29 mouse cellular contexts compared by ENCODE assay signal in the genomic region with DNA sequence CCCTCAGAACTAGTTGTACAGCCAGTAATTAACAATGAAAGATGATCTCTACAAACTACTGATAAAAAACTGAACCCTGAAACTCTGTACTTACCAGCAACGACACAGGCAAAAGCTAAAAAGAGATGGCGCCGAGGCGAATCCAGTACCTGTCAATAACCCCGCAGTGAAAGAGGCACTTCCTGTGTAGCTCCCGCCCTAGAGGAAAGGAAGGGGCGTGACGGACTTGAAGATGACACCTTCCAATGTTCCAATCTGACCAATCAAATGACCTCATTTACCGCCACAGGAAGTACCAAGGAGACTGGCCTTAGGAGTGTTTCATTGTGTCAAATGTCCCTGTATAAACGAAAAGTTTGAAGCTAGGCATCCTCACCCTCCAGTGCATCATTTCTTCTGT. TPM values are rescaled to one million over a fixed set of nuclear protein-coding genes. Genes with fewer than 3 reads are reported as not detected.
A peak's percentile ranks its signal among the peaks of the same experiment; 100 is the strongest.
DNase-seq lines count a peak whose midpoint lies in the region; ATAC-seq lines count a peak whose summit lies in the region.
"Had no signal": no experiment of that assay in that cellular context is flagged by ENCODE, and none has a peak within 500 bp of the region (broad histone marks: within the 10 kb centered on the region; RNA-seq: fewer than 3 reads in every experiment).

Gene Cox7b2, minus strand, starts transcription at position 127 of the 400 bp plus-strand sequence.

- H3K36me3 ChIP-seq in hindbrain, embryonic 12.5 days = no peaks in the 10 kb centered on the region
- H3K36me3 ChIP-seq: embryonic facial prominence, embryonic 13.5 days; embryonic facial prominence, embryonic 15.5 days; forebrain, embryonic 10.5 days; forebrain, embryonic 12.5 days; G1E had no signal

- H3K9me3 ChIP-seq in hindbrain, embryonic 12.5 days (replicated peaks) = 0 out of 2 replicates have a peak, but pooled peaks cover 3% of the 10 kb centered on the region
- H3K9me3 ChIP-seq: embryonic facial prominence, embryonic 13.5 days; embryonic facial prominence, embryonic 15.5 days; forebrain, embryonic 10.5 days; forebrain, embryonic 12.5 days; G1E had no signal

- no peak for ATAC-seq in hindbrain, embryonic 12.5 days (ENCODE audit: low FRiP score)
- ATAC-seq: forebrain, embryonic 14.5 days; forebrain, embryonic 16.5 days had no signal

- intact Hi-C loops in heart, postnatal 14 days (cut with DNase I) = no loop called here
- intact Hi-C loops in left cerebral cortex, postnatal 36 days (cut with DNase I) = loop anchor here (10.0 kb wide), 1 partner anchor 547 kb away; no protein-coding TSS in a partner anchor

- no peak within 1 kb of the TSS for H3K4me2 ChIP-seq in hindbrain, embryonic 12.5 days (replicated peaks)
- H3K4me2 ChIP-seq: embryonic facial prominence, embryonic 13.5 days; embryonic facial prominence, embryonic 15.5 days; forebrain, embryonic 12.5 days had no signal

- no peaks in the 10 kb centered on the region for H3K4me1 ChIP-seq in hindbrain, embryonic 12.5 days
- H3K4me1 ChIP-seq: embryonic facial prominence, embryonic 13.5 days; embryonic facial prominence, embryonic 15.5 days; forebrain, embryonic 10.5 days; forebrain, embryonic 12.5 days had no signal

- no peak within 1 kb of the TSS for H3K4me3 ChIP-seq in hindbrain, embryonic 12.5 days
- H3K4me3 ChIP-seq: embryonic facial prominence, embryonic 13.5 days; embryonic facial prominence, embryonic 15.5 days; erythroblast, embryonic 14.5 days; forebrain, embryonic 10.5 days; forebrain, embryonic 12.5 days had no signal

- H3K9ac ChIP-seq in hindbrain, embryonic 12.5 days = no peak within 1 kb of the TSS
- H3K9ac ChIP-seq: embryonic facial prominence, embryonic 13.5 days; embryonic facial prominence, embryonic 15.5 days; forebrain, embryonic 12.5 days had no signal

- H3K27me3 ChIP-seq in hindbrain, embryonic 12.5 days = no peaks in the 10 kb centered on the region
- H3K27me3 ChIP-seq: embryonic facial prominence, embryonic 13.5 days; embryonic facial prominence, embryonic 15.5 days; forebrain, embryonic 12.5 days had no signal

- WGBS in hindbrain, embryonic 12.5 days = 96% methylated on average over 10 of the region's 10 CpGs

- DNase-seq in heart, adult 11 months = peak; percentile 75
- no peak for DNase-seq in heart, postnatal 14 days
- DNase-seq in 416B (ENCODE audit: low read depth) = peak; percentile 10
- peak; percentile 83 for DNase-seq in MN1 (ENCODE audit: low spot score)
- DNase-seq in ZHBTc4 (ENCODE audit: low read depth, low spot score) = peak; percentile 49
- DNase-seq in layer of hippocampus, postnatal 36 days = no peak
- DNase-seq in left cerebral cortex, postnatal 36 days (ENCODE audit: low spot score in 2 of 2) = no peak
- DNase-seq: adrenal gland, adult 2 months; adrenal gland, postnatal 10 days; adrenal gland, postnatal 25 days; cerebellum, adult 11 months; cerebellum, adult 18-20 months; cerebellum, adult 8-10 months; cerebellum, adult 9-11 months; cerebellum, postnatal 14 days; cerebellum, postnatal 36 days; embryo, embryonic 11 days had no signal

- H3K27ac ChIP-seq in hindbrain, embryonic 12.5 days = no peak within 1 kb of the TSS
- H3K27ac ChIP-seq: embryonic facial prominence, embryonic 13.5 days; embryonic facial prominence, embryonic 15.5 days; forebrain, embryonic 10.5 days; forebrain, embryonic 12.5 days had no signal

RNA-seq across cellular contexts. Expression of gene Cox7b2, which starts in this region (rescaled TPM):
- total RNA-seq in heart, postnatal 14 days (2021) = not detected
- total RNA-seq in layer of hippocampus, postnatal 36 days (2021) = not detected
- not detected for total RNA-seq in left cerebral cortex, postnatal 36 days (2021)
- not detected in 2 replicates for polyA plus RNA-seq in hindbrain, embryonic 12.5 days (2016; fragmentation: Nextera tagmentation; extraction: Ambion mirVana)
- total RNA-seq: adrenal gland, adult 2 months; adrenal gland, postnatal 10 days; adrenal gland, postnatal 25 days; adrenal gland, postnatal 4 days; common myeloid progenitor, adult 5-6 weeks; G1E had no signal
- polyA plus RNA-seq: adrenal gland, adult 2 months; embryonic facial prominence, embryonic 11.5 days; embryonic facial prominence, embryonic 13.5 days; embryonic facial prominence, embryonic 15.5 days; erythroblast, embryonic 14.5 days; forebrain, embryonic 12.5 days; G1E had no signal

Comparison
In these comparisons a context has a peak if more than half of its experiments do, and no peak if none do; other contexts are left out.
1. DNase-seq: peak in heart, adult 11 months (single experiment), 416B (single experiment), MN1 (single experiment) and ZHBTc4 (single experiment); none in heart, postnatal 14 days (0 of 2), layer of hippocampus, postnatal 36 days (0 of 2) and left cerebral cortex, postnatal 36 days (0 of 2).